Mouse (Mus musculus) naive thymus-derived CD4-positive, alpha-beta T cell, adult 5 months (primary cell): ENCODE results near the gene Slc5a9. TPM values are rescaled to one million over a fixed set of nuclear protein-coding genes. Genes with fewer than 3 reads are reported as not detected.

Experiments
- polyA plus RNA-seq: library from polyadenylated mRNA; unstranded; fragments of 100-300 nt; shearing (Covaris generic); gene quantifications from one replicate; pipeline ENCODE4 v1.2.1, GENCODE M21; 2017

Slc5a9 gene
- not detected for polyA plus RNA-seq

GRCm38 (mm10) chr4:111902775-111903174, at the start of gene Slc5a9:
Gene Slc5a9 (minus strand): TSS chr4:111902918.

GRCm38 (mm10) chr4:111919092-111919491, 16.4 kb upstream of the Slc5a9 start, which contains the start of gene Skint8:
Gene Skint8 (plus strand): TSS chr4:111919392.

Other genes with a start within 250 kb of the Slc5a9 start
- 65.3 TPM for gene Spata6, start 182.9 kb downstream of the Slc5a9 start, polyA plus RNA-seq
- not detected for gene Skint8, start 16.5 kb upstream of the Slc5a9 start, polyA plus RNA-seq
- not detected for gene Skint7, start 70.0 kb upstream of the Slc5a9 start, polyA plus RNA-seq
- gene Skint1, start 103.4 kb upstream of the Slc5a9 start, polyA plus RNA-seq = not detected
- gene Skint4, start 169.1 kb upstream of the Slc5a9 start, polyA plus RNA-seq = not detected